Mouse (Mus musculus) liver, embryonic 16.5 days (tissue): ENCODE results near the gene Gm20671. TPM values are rescaled to one million over a fixed set of nuclear protein-coding genes. Genes with fewer than 3 reads are reported as not detected.
"Not testable (repeated sequence)": the region's sequence is repeated elsewhere in the genome, so short reads cannot be mapped to it uniquely, and the experiment has no call there.

Experiments used
- ATAC-seq: fragments of 200-750 bp; cut with Nextera tagmentation; 2 replicates; pipeline ENCODE4 v1.8.0; 2017; ENCODE audit warnings: low read depth, mild to moderate bottlenecking, moderate number of reproducible peaks, moderate library complexity
- H3K27ac ChIP-seq: fragments of 300-500 bp; sonication (generic); 2 replicates; pipeline ENCODE4 v1.5.1; 2014; ENCODE audit warnings: mild to moderate bottlenecking, low read length
- H3K27me3 ChIP-seq: fragments of 300-500 bp; sonication (generic); 2 replicates; pipeline ENCODE4 v1.6.1; 2014; ENCODE audit warnings: low read depth, low read length, mixed read lengths; ENCODE audit not compliant: control insufficient read depth, insufficient read depth
- H3K36me3 ChIP-seq: fragments of 300-500 bp; sonication (generic); 2 replicates; pipeline ENCODE4 v1.6.1; 2014; ENCODE audit warnings: mild to moderate bottlenecking; ENCODE audit not compliant: control insufficient read depth, insufficient read depth
- H3K4me1 ChIP-seq: fragments of 300-500 bp; sonication (generic); 2 replicates; pipeline ENCODE4 v1.6.1; 2014; ENCODE audit warnings: low read depth, low read length, mixed read lengths; ENCODE audit not compliant: control insufficient read depth
- H3K4me2 ChIP-seq: fragments of 300-500 bp; sonication (generic); 2 replicates; pipeline ENCODE4 v1.6.1; 2014; ENCODE audit warnings: low read depth, low read length, mixed read lengths
- H3K4me3 ChIP-seq: fragments of 300-500 bp; sonication (generic); 2 replicates; pipeline ENCODE4 v1.5.1; 2014; ENCODE audit warnings: low read depth, mild to moderate bottlenecking, low read length
- H3K9ac ChIP-seq: fragments of 300-500 bp; sonication (generic); 2 replicates; pipeline ENCODE4 v1.6.1; 2014; ENCODE audit warnings: low read depth, low read length
- H3K9me3 ChIP-seq: fragments of 300-500 bp; sonication (generic); replicated peaks from 2 replicates; pipeline ENCODE4 v1.6.1; 2016; ENCODE audit warnings: low read length; ENCODE audit not compliant: control insufficient read depth
- WGBS: fragments of 180-500 bp; shearing (Covaris S2); extraction: QIAGEN DNeasy Blood & Tissue Kit; methylation state at CpG from one replicate; pipeline ENCODE4 v1.1.7; 2014; ENCODE audit not compliant: insufficient replicate concordance; 5-methylcytosine and 5-hydroxymethylcytosine counted together
- polyA plus RNA-seq: library from polyadenylated mRNA; unstranded; fragments of >200 nt; fragmentation: Nextera tagmentation; extraction: Ambion mirVana; gene quantifications from 2 replicates; pipeline ENCODE4 v1.2.1, GENCODE M21; 2015

Gm20671 gene
- polyA plus RNA-seq, 1 experiment from 2014 or later, result not detected

GRCm38 (mm10) chr5:32767636-32768373 lies 59.1 kb downstream of the Gm20671 start:
- no peak overlapping the region for H3K4me3 ChIP-seq
- no peak for ATAC-seq
- no peaks in the 10 kb centered on the region for H3K4me1 ChIP-seq
- no peaks in the 10 kb centered on the region for H3K27me3 ChIP-seq
- H3K9ac ChIP-seq, result no peak overlapping the region
- no peak overlapping the region for H3K4me2 ChIP-seq
- no peaks in the 10 kb centered on the region for H3K36me3 ChIP-seq
- 74% methylated on average over 4 of the region's 4 CpGs for WGBS
- H3K9me3 ChIP-seq, result no peaks in the 10 kb centered on the region
- no peak overlapping the region for H3K27ac ChIP-seq

- no peaks in the 10 kb centered on the region for H3K27me3 ChIP-seq
- no peak overlapping the region for H3K27ac ChIP-seq
- H3K4me3 ChIP-seq, result no peak overlapping the region
- H3K4me2 ChIP-seq, result no peak overlapping the region
- ATAC-seq, result peak; percentile 47; the same call in 1 of the 2 replicates
- H3K4me1 ChIP-seq, result no peaks in the 10 kb centered on the region
- H3K9ac ChIP-seq, result no peak overlapping the region
- no peaks in the 10 kb centered on the region for H3K9me3 ChIP-seq
- no peaks in the 10 kb centered on the region for H3K36me3 ChIP-seq
- 62% methylated on average over 3 of the region's 3 CpGs for WGBS
Observed at GRCm38 (mm10) chr5:32767004-32767403, 59.9 kb downstream of the Gm20671 start.

GRCm38 (mm10) chr5:32761566-32762140 lies 65.3 kb downstream of the Gm20671 start:
- no peak overlapping the region for H3K4me3 ChIP-seq
- H3K9ac ChIP-seq, result no peak overlapping the region
- 66% methylated on average over 5 of the region's 5 CpGs for WGBS
- no peaks in the 10 kb centered on the region for H3K4me1 ChIP-seq
- no peak overlapping the region for H3K4me2 ChIP-seq
- no peaks in the 10 kb centered on the region for H3K36me3 ChIP-seq
- ATAC-seq, result no peak
- H3K9me3 ChIP-seq, result no peaks in the 10 kb centered on the region
- H3K27ac ChIP-seq, result no peak overlapping the region
- H3K27me3 ChIP-seq, result no peaks in the 10 kb centered on the region

- 65% methylated on average over 3 of the region's 3 CpGs for WGBS
- Histone ChIP-seq H3K9ac (no peak overlapping the region), H3K4me2 (no peak overlapping the region), H3K4me1 (no peaks in the 10 kb centered on the region), H3K36me3 (no peaks in the 10 kb centered on the region), H3K27me3 (no peaks in the 10 kb centered on the region), H3K4me3 (no peak overlapping the region), H3K27ac (no peak overlapping the region), H3K9me3 (no peaks in the 10 kb centered on the region)
- ATAC-seq, result no peak
Observed at GRCm38 (mm10) chr5:32760787-32761186, 66.1 kb downstream of the Gm20671 start.

GRCm38 (mm10) chr5:32760352-32760751 lies 66.6 kb downstream of the Gm20671 start:
- not testable (repeated sequence) for H3K27me3 ChIP-seq, ATAC-seq, H3K36me3 ChIP-seq, H3K4me3 ChIP-seq, H3K9me3 ChIP-seq, H3K4me1 ChIP-seq, H3K9ac ChIP-seq, H3K4me2 ChIP-seq, H3K27ac ChIP-seq
- WGBS, result 81% methylated on average over 18 of the region's 18 CpGs

GRCm38 (mm10) chr5:32759662-32760061 lies 67.2 kb downstream of the Gm20671 start:
- Histone ChIP-seq H3K4me1 (no peaks in the 10 kb centered on the region), H3K36me3 (no peaks in the 10 kb centered on the region), H3K4me2 (no peak overlapping the region), H3K4me3 (no peak overlapping the region), H3K9me3 (no peaks in the 10 kb centered on the region), H3K9ac (no peak overlapping the region), H3K27ac (no peak overlapping the region), H3K27me3 (no peaks in the 10 kb centered on the region)
- no peak for ATAC-seq
- 44% methylated on average over 2 of the region's 2 CpGs for WGBS

GRCm38 (mm10) chr5:32756141-32756540 lies 70.8 kb downstream of the Gm20671 start:
- WGBS, result 86% methylated on average over 8 of the region's 8 CpGs
- H3K36me3 ChIP-seq, result no peaks in the 10 kb centered on the region
- no peaks in the 10 kb centered on the region for H3K27me3 ChIP-seq
- no peaks in the 10 kb centered on the region for H3K9me3 ChIP-seq
- no peak overlapping the region for H3K4me2 ChIP-seq
- H3K4me1 ChIP-seq, result no peaks in the 10 kb centered on the region
- H3K9ac ChIP-seq, result no peak overlapping the region
- no peak overlapping the region for H3K27ac ChIP-seq
- ATAC-seq, result no peak
- H3K4me3 ChIP-seq, result no peak overlapping the region

GRCm38 (mm10) chr5:32751736-32752135 lies 75.2 kb downstream of the Gm20671 start:
- Histone ChIP-seq H3K27me3 (no peaks in the 10 kb centered on the region), H3K4me2 (no peak overlapping the region), H3K4me3 (no peak overlapping the region), H3K9ac (no peak overlapping the region), H3K27ac (no peak overlapping the region), H3K36me3 (no peaks in the 10 kb centered on the region), H3K4me1 (peaks cover 3% of the 10 kb centered on the region), H3K9me3 (no peaks in the 10 kb centered on the region)
- ATAC-seq, result no peak
- WGBS, result 56% methylated on average over 2 of the region's 2 CpGs

GRCm38 (mm10) chr5:32748936-32749335 lies 78.0 kb downstream of the Gm20671 start:
- H3K4me3 ChIP-seq, result no peak overlapping the region
- H3K4me1 ChIP-seq, result peaks cover 19% of the 10 kb centered on the region
- H3K9ac ChIP-seq, result no peak overlapping the region
- ATAC-seq, result no peak
- no peak overlapping the region for H3K27ac ChIP-seq
- H3K4me2 ChIP-seq, result no peak overlapping the region
- 67% methylated on average over 6 of the region's 6 CpGs for WGBS
- no peaks in the 10 kb centered on the region for H3K9me3 ChIP-seq
- no peaks in the 10 kb centered on the region for H3K27me3 ChIP-seq
- H3K36me3 ChIP-seq, result no peaks in the 10 kb centered on the region
